Mouse (Mus musculus) R1 (cell line): Measurements from ENCODE around the gene Ahcy.
A peak's percentile ranks its signal among the peaks of the same experiment; 100 is the strongest.
"Not testable (repeated sequence)": the region's sequence is repeated elsewhere in the genome, so short reads cannot be mapped to it uniquely, and the experiment has no call there.

Source experiments
- DNase-seq: peaks from one replicate; pipeline ENCODE4 v3.0.0-alpha.2; 2018; ENCODE audit warnings: low read depth, low spot score

Gene Ahcy

DNA sequence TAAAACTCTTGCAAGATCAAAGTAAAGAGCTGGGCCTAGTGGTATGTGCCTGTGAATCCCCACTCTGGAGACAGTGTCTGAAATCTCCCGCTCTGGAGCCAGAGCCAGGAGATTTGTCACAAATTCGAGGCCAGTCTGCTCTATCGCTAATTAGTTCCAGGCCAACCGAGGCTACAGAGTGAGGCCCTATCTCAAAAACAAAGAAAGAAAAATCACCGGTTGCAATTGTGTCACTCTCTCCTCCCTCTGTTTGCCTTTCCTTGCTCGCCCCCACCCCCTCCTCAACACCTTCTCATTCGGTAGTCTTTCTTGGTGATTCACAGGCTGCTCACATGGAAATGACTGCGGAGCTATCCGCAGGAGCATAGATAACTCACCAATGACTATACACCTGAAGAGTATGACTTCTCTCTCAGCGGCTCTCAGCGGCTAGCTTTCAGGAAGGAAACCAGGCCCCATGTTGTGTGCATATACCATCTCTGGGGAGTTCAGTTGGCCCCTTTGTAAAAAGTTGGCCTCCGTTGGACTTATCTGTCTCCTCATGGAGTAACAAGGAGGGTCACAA lies 551 bp upstream of the Ahcy start:
- DNase-seq, result no peak

DNA sequence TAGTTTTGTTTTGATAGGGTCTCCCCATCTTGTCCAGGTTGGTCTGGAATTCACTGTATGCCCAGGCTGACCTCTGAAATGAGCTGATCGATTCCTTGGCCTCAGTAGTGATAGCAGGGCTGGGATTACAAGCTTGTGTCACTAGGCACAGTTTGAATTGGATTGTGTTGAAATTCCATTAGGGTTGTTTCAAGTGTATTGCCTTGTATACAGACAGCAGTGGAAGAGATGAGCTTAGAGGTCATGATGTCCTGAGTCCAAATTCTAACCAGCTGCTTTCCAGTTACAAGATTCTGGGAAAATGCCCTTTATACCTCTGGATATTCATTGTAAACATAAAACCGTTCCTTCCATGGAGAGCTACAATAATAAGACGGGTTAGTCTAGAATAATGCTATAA lies 950 bp downstream of the Ahcy start:
- no peak for DNase-seq

DNA sequence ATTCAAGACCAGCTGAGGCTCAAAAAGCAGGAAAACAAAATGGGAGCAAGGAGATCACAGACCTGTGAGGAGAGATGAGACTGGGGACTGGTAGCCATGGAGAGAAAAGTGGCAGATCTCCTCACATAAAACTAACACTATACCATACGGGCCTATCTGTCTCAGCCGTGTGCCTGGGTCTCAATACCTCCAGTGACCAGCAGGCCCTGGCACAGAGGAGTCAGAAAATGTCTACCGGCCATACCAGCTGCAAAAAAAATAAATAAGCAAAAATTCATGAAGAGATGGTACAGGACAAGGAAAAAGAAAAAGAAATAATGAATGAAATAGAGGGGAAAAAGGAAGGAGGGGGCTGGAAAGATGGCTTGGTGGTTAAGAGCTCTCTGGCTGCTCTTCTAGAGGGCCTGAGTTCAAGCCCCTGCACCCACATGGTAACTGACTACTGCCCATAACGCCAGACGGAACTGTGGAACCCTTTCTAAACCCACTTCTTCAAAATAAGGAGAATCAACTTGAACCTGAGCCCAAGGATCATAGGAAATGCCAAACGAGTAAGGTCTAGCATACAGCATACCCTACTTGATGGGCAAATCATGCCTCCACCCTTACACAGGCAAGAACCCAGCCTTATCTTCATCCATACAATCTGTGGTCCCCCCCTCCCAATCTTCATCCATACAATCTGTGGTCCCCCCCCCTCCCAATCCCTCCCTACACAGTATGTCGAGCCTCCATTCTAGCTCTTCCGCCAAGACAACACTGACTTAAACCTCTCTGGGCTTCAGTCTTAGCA lies 1.7 kb downstream of the Ahcy start:
- DNase-seq, result no peak

DNA sequence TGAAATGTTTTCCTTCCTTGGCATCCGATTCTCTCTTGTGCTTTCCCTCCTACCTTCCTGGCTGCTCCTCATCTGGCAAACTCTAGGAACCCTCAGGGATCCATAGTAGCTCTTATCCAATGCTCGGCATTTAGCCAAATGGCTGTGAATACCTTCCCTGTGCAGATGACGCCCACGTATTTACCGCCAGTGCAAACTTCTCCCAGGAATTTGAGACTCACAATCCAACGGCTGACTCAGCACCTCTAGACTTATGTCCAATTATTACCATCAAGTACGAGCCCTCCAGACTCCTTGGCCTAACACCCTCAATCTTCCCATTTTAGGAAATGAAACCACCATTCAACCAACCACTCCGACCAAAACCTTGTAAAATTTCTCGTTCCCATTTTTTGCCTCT lies 3.3 kb downstream of the Ahcy start:
- peak; percentile 37 for DNase-seq

DNA sequence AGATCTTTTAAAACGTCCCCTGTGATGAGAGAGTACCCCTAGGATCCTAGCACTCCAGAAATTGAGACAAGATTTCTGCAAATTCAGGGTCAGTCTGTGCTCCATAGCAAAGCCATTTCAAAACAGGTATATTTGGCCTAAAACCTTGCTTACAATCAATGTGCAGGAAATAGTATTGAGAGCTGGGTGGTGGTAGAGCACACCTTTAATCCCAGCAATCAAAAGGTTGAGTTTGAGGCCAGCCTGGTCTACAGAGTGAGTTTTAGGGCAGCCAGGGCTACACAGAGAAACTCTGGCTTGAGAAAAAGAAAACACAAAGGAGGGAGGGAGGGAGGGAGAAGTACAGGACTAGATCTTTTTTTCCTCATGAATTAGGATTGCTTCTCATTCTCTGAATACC lies 16.9 kb downstream of the Ahcy start:
- no peak for DNase-seq

- DNase-seq, result no peak
These were observed 18.2 kb downstream of the Ahcy start for GRCm38 (mm10) chr2:155056076-155056578.

GRCm38 (mm10) chr2:155054672-155055071 lies 19.6 kb downstream of the Ahcy start:
- DNase-seq, result no peak

GRCm38 (mm10) chr2:155053512-155053911 lies 20.8 kb downstream of the Ahcy start:
- DNase-seq, result not testable (repeated sequence)

DNA sequence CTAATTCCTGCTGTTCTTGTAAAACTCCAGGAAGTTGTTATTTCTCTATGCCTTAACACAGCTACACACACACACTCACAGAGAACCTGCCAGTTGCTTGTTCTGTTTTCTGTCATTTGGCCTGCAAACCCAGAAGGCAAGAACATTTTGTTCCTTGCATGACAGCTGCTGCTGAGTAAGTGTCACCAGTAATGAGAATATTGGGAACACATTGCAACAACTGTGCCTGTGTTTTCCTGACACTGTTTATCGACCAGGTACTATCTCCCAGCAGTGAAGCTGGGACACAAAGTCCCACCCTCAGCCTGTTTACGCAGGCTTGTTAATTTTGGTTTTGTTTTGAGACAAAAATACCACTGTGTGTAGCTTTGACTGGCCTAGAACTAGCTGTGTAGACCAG lies 21.6 kb downstream of the Ahcy start:
- DNase-seq, result no peak

- peak; percentile 54 for DNase-seq
These were observed 22.5 kb downstream of the Ahcy start for GRCm38 (mm10) chr2:155051622-155052351.

DNA sequence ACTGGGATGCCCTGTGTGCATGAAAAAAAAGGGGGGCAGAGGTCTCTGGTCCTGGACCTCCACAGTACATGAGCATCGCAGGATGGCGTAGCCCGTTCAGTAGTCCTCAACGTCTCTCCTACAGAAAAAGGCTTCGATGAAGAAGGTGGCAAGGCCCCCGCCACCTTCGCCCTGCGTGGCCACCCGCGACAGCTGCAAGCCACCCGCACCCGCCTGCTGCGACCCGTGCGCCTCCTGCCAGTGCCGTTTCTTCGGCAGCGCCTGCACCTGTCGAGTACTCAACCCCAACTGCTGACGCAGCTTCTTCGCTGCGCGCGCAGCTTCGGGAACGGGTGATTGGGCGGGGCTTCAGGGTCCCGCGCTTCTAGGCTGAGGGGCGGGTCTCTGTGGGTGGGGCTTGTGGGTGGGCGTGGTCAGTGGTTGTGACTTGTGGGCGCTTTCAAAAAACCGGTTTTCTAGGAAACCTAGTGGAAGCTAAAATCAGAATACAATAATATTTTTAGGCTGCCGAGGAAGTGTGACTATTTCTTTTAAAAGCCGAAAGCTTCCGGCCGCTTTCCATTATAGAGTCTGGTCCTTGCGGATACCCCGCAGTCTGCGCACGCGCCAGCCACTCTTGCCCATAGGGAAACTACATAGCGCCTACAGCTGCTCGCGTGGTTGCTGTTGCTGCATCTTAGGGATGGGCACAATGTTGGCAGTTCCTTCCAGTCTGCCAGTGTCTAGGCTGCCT lies 23.6 kb downstream of the Ahcy start:
- DNase-seq, result peak; percentile 94

- DNase-seq, result no peak
These were observed 24.2 kb downstream of the Ahcy start for GRCm38 (mm10) chr2:155050108-155050503.

- DNase-seq, result no peak
These were observed 26.7 kb downstream of the Ahcy start for GRCm38 (mm10) chr2:155047452-155048178.

DNA sequence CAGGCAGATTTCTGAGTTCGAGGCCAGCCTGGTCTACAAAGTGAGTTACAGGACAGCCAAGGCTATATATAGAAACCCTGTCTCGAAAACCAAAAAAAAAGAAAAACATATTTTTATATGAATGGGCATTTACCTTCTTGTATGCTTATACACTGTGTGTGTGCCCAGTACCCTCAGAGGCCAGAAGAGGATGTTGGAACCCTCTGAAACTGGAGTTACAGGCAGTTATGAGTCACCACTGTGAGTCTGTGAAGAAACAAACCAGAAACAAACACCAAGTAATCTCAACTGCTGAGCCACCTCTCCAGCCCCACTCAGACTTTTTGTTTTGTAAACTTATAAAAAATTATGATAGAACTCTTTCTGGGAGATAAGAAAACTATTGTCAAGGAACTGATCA lies 27.5 kb downstream of the Ahcy start:
- DNase-seq, result no peak

GRCm38 (mm10) chr2:155045075-155045474 lies 29.2 kb downstream of the Ahcy start:
- DNase-seq, result no peak

DNA sequence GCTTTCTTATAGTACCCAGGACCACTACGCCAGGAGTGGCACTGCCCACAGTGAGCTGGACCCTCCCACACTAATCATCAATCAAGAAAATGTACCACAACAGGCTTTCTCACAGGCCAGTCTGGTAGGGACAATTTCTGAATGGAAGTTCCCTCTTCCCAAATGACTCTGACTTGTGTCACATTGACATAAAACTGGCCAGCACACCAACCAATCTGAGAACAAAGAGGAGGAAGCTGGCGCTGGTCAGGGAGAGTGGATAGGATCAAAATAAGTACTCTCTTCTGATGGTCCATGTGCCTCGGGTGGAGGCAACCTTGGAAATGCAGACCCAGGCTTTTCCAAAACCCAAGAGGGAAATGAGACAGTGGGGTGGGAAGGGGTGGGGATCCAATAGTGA lies 29.8 kb downstream of the Ahcy start:
- DNase-seq, result no peak

DNA sequence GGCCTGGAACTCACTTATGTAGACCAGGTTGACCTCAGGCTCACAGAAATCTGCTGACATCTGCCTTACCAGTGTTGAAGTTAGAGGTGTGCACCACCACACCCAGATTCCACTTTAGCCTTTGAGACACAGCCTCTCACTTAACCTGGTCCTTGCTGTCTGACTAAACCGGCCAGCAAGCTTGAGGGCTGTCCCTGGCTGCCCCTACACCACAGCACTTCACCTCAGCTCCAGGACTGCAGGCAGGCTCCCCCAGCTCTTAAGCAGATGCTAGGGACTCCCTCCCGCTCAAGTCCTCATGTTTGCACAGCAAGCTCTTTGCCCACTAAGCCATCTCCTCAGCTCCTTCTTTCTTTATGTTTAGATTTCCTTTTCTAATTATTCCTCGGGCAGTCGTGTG lies 34.3 kb downstream of the Ahcy start:
- DNase-seq, result no peak

DNA sequence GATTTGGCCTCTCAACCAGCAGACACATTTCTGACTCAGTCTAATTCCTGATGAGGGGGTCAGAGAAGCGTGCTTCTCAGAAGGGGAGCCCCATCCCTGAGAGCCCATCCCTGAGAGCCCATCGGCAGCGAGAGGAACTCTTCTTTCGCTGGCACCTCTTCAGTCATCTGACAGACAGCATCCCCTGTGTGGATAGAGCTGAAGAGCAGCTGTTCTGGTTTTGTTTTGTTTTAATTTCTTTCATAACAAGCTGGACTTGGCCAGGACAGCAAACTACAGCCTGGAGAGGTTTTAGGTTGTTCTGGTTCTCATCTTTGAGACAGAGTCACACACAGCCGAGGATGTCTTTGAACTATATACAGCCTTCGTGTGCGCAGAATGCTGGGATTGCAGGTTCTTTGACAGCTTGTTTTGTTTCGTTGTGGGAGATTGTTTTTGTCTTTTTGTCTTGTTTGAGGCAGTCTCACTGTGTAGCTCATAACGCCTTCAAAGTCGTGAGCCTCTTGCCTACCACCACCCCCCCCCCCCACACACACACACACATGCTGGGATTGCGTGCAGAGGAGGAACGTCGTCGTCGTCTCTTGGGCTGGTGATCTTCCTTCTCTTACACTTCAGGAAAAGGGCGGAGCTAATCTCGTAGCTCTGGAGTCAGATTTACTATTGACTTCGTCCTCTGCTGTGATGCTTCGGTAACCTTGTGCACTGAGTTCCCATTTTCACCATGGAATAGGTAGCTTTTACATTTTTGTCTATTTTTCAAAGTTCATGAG lies 41.2 kb downstream of the Ahcy start:
- DNase-seq, result no peak

GRCm38 (mm10) chr2:155030831-155031230 lies 43.5 kb downstream of the Ahcy start:
- no peak for DNase-seq

DNA sequence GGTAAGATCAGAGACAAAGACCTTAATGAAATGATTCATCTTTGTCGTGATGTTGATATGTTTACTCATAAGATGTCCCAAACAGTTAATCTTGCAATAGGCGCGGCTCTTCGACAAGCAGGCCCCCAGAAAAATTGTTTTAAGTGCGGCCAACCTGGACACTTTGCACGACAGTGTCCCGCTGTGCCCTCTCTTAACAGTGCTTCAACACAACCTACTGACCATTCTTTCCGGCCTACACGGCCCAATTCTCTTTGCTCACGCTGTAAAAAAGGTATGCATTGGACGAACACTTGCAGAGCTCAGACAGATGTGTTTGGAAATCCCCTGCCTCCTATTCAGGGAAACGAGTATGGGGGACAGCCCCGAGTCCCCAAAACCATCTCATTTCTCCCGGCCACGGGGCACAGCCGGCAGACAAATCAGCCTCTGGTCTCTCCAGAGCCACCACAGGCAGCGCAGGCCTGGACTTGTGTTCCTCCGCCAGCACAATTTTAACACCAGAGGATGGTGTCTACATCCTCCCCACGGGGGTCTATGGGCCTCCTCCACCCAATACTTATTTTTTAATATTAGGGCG lies 54.0 kb downstream of the Ahcy start:
- not testable (repeated sequence) for DNase-seq
